Mouse (Mus musculus) hindbrain, postnatal 0 days (tissue): Measurements from ENCODE around the gene Bco1. TPM values are rescaled to one million over a fixed set of nuclear protein-coding genes. Genes with fewer than 3 reads are reported as not detected.

Experiments
- ATAC-seq: fragments of 200-750 bp; cut with Nextera tagmentation; 2 replicates; pipeline ENCODE4 v1.8.0; 2017; ENCODE audit warnings: mild to moderate bottlenecking, moderate TSS enrichment, moderate library complexity
- DNase-seq: peaks from one replicate; pipeline ENCODE4 v3.0.0-alpha.2; 2015; ENCODE audit warnings: low spot score
- H3K27ac ChIP-seq: fragments of 300-500 bp; sonication (generic); 2 replicates; pipeline ENCODE4 v1.5.1; 2014; ENCODE audit warnings: mild to moderate bottlenecking
- H3K27me3 ChIP-seq: fragments of 300-500 bp; sonication (generic); 2 replicates; pipeline ENCODE4 v1.6.1; 2014; ENCODE audit warnings: low read length, mixed read lengths; ENCODE audit not compliant: insufficient read depth
- H3K36me3 ChIP-seq: fragments of 300-500 bp; sonication (generic); 2 replicates; pipeline ENCODE4 v1.6.1; 2014; ENCODE audit warnings: low read length, mixed read lengths; ENCODE audit not compliant: insufficient read depth
- H3K4me1 ChIP-seq: fragments of 300-500 bp; sonication (generic); 2 replicates; pipeline ENCODE4 v1.6.1; 2014; ENCODE audit warnings: antibody characterized with exemption, low read length, mixed read lengths; ENCODE audit not compliant: insufficient read depth
- H3K4me2 ChIP-seq: fragments of 300-500 bp; sonication (generic); 2 replicates; pipeline ENCODE4 v1.6.1; 2014; ENCODE audit warnings: low read depth, mild to moderate bottlenecking, low read length, moderate library complexity, mixed read lengths
- H3K4me3 ChIP-seq: fragments of 300-500 bp; sonication (generic); 2 replicates; pipeline ENCODE4 v1.5.1; 2014; ENCODE audit warnings: low read length
- H3K9ac ChIP-seq: fragments of 300-500 bp; sonication (generic); replicated peaks from 2 replicates; pipeline ENCODE4 v1.6.1; 2014; ENCODE audit warnings: mild to moderate bottlenecking, low read length, moderate library complexity, mixed read lengths
- H3K9me3 ChIP-seq: fragments of 300-500 bp; sonication (generic); 2 replicates; pipeline ENCODE4 v1.6.1; 2016; ENCODE audit warnings: low read length, mixed read lengths
- CTCF ChIP-seq: IDR thresholded peaks from 2 replicates; pipeline ENCODE4 v1.5.1; 2016; ENCODE audit warnings: antibody characterized with exemption, control low read depth, low read depth
- WGBS: fragments of 180-500 bp; shearing (Covaris S2); extraction: QIAGEN DNeasy Blood & Tissue Kit; methylation state at CpG from one replicate; pipeline ENCODE4 v1.1.7; 2014; 5-methylcytosine and 5-hydroxymethylcytosine counted together
- polyA plus RNA-seq: library from polyadenylated mRNA; unstranded; fragments of >200 nt; fragmentation: Nextera tagmentation; extraction: Ambion mirVana; gene quantifications from 2 replicates; pipeline ENCODE4 v1.2.1, GENCODE M21; 2015
- total RNA-seq: library from RNA; depleted of rRNA; stranded (reverse); fragments of >200 nt; gene quantifications from 2 replicates; pipeline ENCODE4 v1.2.3, GENCODE M21; 2014

The Bco1 gene
- total and polyA plus RNA-seq, 2 experiments from 2014 or later, result 0.21 to 0.39 TPM

- Histone ChIP-seq H3K4me3 (no peak overlapping the region), H3K27ac (no peak overlapping the region), H3K9me3 (no peaks in the 10 kb centered on the region), H3K27me3 (no peaks in the 10 kb centered on the region), H3K4me2 (no peak overlapping the region), H3K9ac (no peak overlapping the region), H3K4me1 (no peaks in the 10 kb centered on the region), H3K36me3 (no peaks in the 10 kb centered on the region)
- DNase-seq, result peak; percentile 62
- WGBS, result 54% methylated on average over 16 of the region's 16 CpGs
- ATAC-seq, result no peak
- TF ChIP-seq CTCF, result peak; percentile 59
These were observed 14.2 kb downstream of the Bco1 start for GRCm38 (mm10) chr8:117109801-117110390.

GRCm38 (mm10) chr8:117111641-117112040 lies 16.0 kb downstream of the Bco1 start:
- H3K27ac ChIP-seq, result no peak overlapping the region
- DNase-seq (no peak), ATAC-seq (no peak)
- no peak overlapping the region for H3K4me2 ChIP-seq
- no peaks in the 10 kb centered on the region for H3K36me3 ChIP-seq
- H3K4me3 ChIP-seq, result no peak overlapping the region
- no peaks in the 10 kb centered on the region for H3K9me3 ChIP-seq
- H3K4me1 ChIP-seq, result 0 out of 2 replicates have a peak, but pooled peaks cover 10% of the 10 kb centered on the region
- H3K27me3 ChIP-seq, result no peaks in the 10 kb centered on the region
- no peak for TF ChIP-seq CTCF
- H3K9ac ChIP-seq, result no peak overlapping the region
- 77% methylated on average over 3 of the region's 3 CpGs for WGBS

GRCm38 (mm10) chr8:117112261-117112660 lies 16.6 kb downstream of the Bco1 start:
- DNase-seq, result no peak
- TF ChIP-seq CTCF, result no peak
- Histone ChIP-seq H3K4me3 (no peak overlapping the region), H3K4me1 (0 out of 2 replicates have a peak, but pooled peaks cover 10% of the 10 kb centered on the region), H3K4me2 (no peak overlapping the region), H3K9ac (no peak overlapping the region), H3K36me3 (no peaks in the 10 kb centered on the region), H3K27me3 (no peaks in the 10 kb centered on the region), H3K27ac (no peak overlapping the region), H3K9me3 (no peaks in the 10 kb centered on the region)
- 68% methylated on average over 8 of the region's 8 CpGs for WGBS
- ATAC-seq, result no peak

GRCm38 (mm10) chr8:117115094-117115493 lies 19.4 kb downstream of the Bco1 start:
- H3K4me2 ChIP-seq, result no peak overlapping the region
- H3K4me1 ChIP-seq, result 0 out of 2 replicates have a peak, but pooled peaks cover 10% of the 10 kb centered on the region
- no peaks in the 10 kb centered on the region for H3K36me3 ChIP-seq
- H3K4me3 ChIP-seq, result no peak overlapping the region
- H3K27ac ChIP-seq, result no peak overlapping the region
- TF ChIP-seq CTCF, result no peak
- no peaks in the 10 kb centered on the region for H3K27me3 ChIP-seq
- DNase-seq (peak; percentile 60), ATAC-seq (peak; percentile 57)
- H3K9me3 ChIP-seq, result no peaks in the 10 kb centered on the region
- no peak overlapping the region for H3K9ac ChIP-seq
- 44% methylated on average over 6 of the region's 6 CpGs for WGBS

- DNase-seq, result peak; percentile 27
- Histone ChIP-seq H3K4me2 (peak overlapping the region; percentile 23; the same call in 1 of the 2 replicates), H3K4me1 (0 out of 2 replicates have a peak, but pooled peaks cover 10% of the 10 kb centered on the region), H3K27me3 (no peaks in the 10 kb centered on the region), H3K9ac (no peak overlapping the region), H3K27ac (no peak overlapping the region), H3K9me3 (no peaks in the 10 kb centered on the region), H3K36me3 (no peaks in the 10 kb centered on the region), H3K4me3 (no peak overlapping the region)
- ATAC-seq, result peak; percentile 30; the same call in 1 of the 2 replicates
- peak; percentile 43 for TF ChIP-seq CTCF
- 11% methylated on average over 13 of the region's 13 CpGs for WGBS
These were observed 20.2 kb downstream of the Bco1 start for GRCm38 (mm10) chr8:117115676-117116446.

- H3K9me3 ChIP-seq, result no peaks in the 10 kb centered on the region
- H3K27ac ChIP-seq, result no peak overlapping the region
- no peak overlapping the region for H3K4me2 ChIP-seq
- 0 out of 2 replicates have a peak, but pooled peaks cover 10% of the 10 kb centered on the region for H3K4me1 ChIP-seq
- peak; percentile 0; the same call in 1 of the 2 replicates for TF ChIP-seq CTCF
- DNase-seq (no peak), ATAC-seq (peak; percentile 37; the same call in 1 of the 2 replicates)
- WGBS, result 70% methylated on average over 7 of the region's 7 CpGs
- no peaks in the 10 kb centered on the region for H3K27me3 ChIP-seq
- H3K36me3 ChIP-seq, result no peaks in the 10 kb centered on the region
- H3K9ac ChIP-seq, result no peak overlapping the region
- H3K4me3 ChIP-seq, result no peak overlapping the region
These were observed 20.9 kb downstream of the Bco1 start for GRCm38 (mm10) chr8:117116534-117116933.

GRCm38 (mm10) chr8:117118409-117118808 lies 22.8 kb downstream of the Bco1 start:
- H3K4me2 ChIP-seq, result no peak overlapping the region
- H3K27me3 ChIP-seq, result no peaks in the 10 kb centered on the region
- no peak for TF ChIP-seq CTCF
- no peak overlapping the region for H3K9ac ChIP-seq
- 0 out of 2 replicates have a peak, but pooled peaks cover 10% of the 10 kb centered on the region for H3K4me1 ChIP-seq
- DNase-seq (no peak), ATAC-seq (no peak)
- H3K4me3 ChIP-seq, result no peak overlapping the region
- H3K36me3 ChIP-seq, result no peaks in the 10 kb centered on the region
- no peaks in the 10 kb centered on the region for H3K9me3 ChIP-seq
- no peak overlapping the region for H3K27ac ChIP-seq
- WGBS, result 85% methylated on average over 9 of the region's 9 CpGs
